Mouse (Mus musculus) B cell, adult (primary cell): ENCODE data around the gene Olfr522. TPM values are rescaled to one million over a fixed set of nuclear protein-coding genes. Genes with fewer than 3 reads are reported as not detected.

ENCODE experiments used
- total RNA-seq: library from RNA; stranded (reverse); gene quantifications from 4 replicates; pipeline ENCODE4 v1.2.4, GENCODE M21; 2023; ENCODE audit not compliant: inconsistent age

Olfr522 gene
- total RNA-seq, result not detected in 4 replicates

DNA sequence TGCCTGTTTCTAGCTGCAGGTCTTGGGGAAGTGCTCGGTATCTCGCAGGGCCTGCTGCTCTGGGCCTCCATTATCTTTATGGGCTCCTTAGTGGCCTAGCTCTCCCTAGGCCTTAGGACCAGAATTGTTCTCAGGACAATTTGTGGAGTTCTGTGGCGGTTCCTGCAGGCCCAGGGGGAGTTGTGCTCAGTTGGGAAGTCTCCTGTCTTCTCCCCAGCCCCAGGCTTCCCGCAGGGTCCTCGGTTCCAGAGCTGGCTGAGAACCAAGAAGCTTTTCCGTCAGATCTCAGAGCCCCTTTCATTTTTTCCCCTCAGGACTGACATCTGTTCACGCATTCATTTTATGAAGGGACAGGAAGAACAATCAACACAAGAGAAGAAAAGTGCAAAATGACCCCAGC, at the start of gene Olfr522:
TSS of gene Olfr522 (minus strand) at position 101 of the 400 bp plus-strand sequence.

DNA sequence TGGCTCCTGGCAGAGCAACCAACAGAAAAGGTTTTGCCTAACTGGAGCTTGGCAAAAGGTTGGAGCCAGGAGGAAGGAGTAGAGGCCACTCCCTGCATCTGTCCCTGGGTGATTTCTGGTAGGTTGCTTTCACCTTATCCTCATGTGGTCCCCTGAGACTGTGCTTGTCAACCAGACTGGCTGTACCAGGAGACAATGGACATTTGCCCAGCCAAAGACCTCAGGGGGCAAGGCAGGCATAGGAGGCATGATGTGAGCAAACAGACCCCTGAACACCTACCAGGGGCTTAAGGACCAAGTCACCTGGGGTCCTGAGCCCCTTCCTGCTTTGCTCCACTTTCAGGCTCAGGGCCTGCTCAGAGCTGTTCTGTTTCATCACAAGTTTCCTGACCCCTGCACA, 41.3 kb upstream of the Olfr522 start, which contains the start of gene Olfr524:
TSS of gene Olfr524 (minus strand) at position 101 of the 400 bp plus-strand sequence.

GRCm38 (mm10) chr7:140172936-140173335, 8.4 kb upstream of the Olfr522 start, which contains the start of gene Olfr523:
TSS of gene Olfr523 (plus strand) at chr7:140173217.

GRCm38 (mm10) chr7:140154218-140154927, 10.2 kb downstream of the Olfr522 start, which contains the start of gene Sprn:
TSS of gene Sprn (minus strand) at chr7:140154877.

DNA sequence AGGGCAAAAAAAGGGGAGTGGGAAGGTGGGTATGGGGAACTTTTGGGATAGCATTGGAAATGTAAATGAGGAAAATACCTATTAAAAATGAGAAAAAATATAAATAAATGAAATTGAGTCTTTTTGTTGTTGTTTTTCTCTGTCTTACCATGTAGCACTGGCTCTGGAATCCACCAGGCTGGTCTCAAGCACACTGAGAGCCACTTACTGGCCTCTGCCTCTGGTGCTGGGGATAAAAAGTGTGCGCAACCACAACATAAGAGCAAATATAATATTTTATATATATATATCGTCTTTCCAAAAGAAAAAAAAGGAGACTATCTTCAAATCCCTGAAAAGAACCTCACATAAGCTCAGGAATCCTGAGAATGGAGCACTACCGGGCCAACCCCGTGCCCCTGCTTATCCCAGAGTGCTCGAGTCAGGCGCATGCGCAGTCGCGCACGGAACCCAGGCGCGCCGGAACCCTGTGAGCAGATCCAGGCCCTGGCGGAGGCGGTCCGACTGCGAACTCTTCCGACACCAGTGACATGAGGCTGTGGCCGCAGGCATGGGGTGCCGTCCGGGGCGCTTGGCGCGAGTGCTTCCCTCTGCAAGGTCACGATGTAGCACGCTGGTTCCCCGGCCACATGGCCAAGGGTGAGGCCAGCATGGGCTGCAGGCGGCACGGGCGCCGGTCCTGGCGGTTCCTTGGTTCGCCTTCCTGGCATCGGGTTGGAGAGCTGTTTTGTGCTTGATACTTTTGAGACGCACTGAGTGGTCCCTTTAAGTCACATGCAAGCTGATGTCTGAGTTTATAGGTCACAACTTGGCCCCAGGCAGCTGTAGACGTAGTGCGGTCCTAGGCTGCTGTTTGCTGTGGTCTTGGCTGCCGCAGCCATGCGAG, 27.2 kb downstream of the Olfr522 start, which contains the start of gene Mtg1:
TSS of gene Mtg1 (plus strand) at position 430 of the 886 bp plus-strand sequence.

GRCm38 (mm10) chr7:140116329-140117054, 48.1 kb downstream of the Olfr522 start, which contains the start of gene Echs1:
TSS of gene Echs1 (minus strand) at chr7:140116476.

GRCm38 (mm10) chr7:140115583-140116328, 48.8 kb downstream of the Olfr522 start, which contains the start of gene Paox:
TSS of gene Paox (plus strand) at chr7:140115799.

Other genes with a start within 250 kb of the Olfr522 start
- 0.42 TPM in 1 of 4 replicates, not detected in the others for gene Utf1, start 221.0 kb downstream of the Olfr522 start, total RNA-seq
- gene 6430531B16Rik, start 186.0 kb downstream of the Olfr522 start, total RNA-seq, result 0.83 TPM in 1 of 4 replicates, not detected in the others
- 1.5 to 3.0 TPM (median 2.4 TPM) in 4 replicates for gene Adam8, start 172.2 kb downstream of the Olfr522 start, total RNA-seq
- 37.8 to 50.2 TPM (median 42.3 TPM) in 4 replicates for gene Zfp511, start 128.4 kb downstream of the Olfr522 start, total RNA-seq
- 30.9 to 38.7 TPM (median 35.1 TPM) in 4 replicates for gene Tubgcp2, start 128.1 kb downstream of the Olfr522 start, total RNA-seq
- gene Msx3, start 115.7 kb downstream of the Olfr522 start, total RNA-seq, result not detected in 4 replicates
- gene Caly, start 82.2 kb downstream of the Olfr522 start, total RNA-seq, result not detected in 4 replicates
- not detected in 4 replicates for gene Prap1, start 71.4 kb downstream of the Olfr522 start, total RNA-seq
- gene Fuom, start 62.3 kb downstream of the Olfr522 start, total RNA-seq, result 2.2 to 3.9 TPM (median 3.2 TPM) in 4 replicates
- 1.6 to 6.7 TPM (median 5.0 TPM) in 4 replicates for gene Paox, start 49.0 kb downstream of the Olfr522 start, total RNA-seq
- 23.9 to 29.1 TPM (median 25.5 TPM) in 4 replicates for gene Echs1, start 48.3 kb downstream of the Olfr522 start, total RNA-seq
- 11.1 to 17.4 TPM (median 14.2 TPM) in 4 replicates for gene Mtg1, start 27.2 kb downstream of the Olfr522 start, total RNA-seq
- gene Sprn, start 9.9 kb downstream of the Olfr522 start, total RNA-seq, result not detected in 4 replicates
- gene Olfr523, start 8.5 kb upstream of the Olfr522 start, total RNA-seq, result not detected in 4 replicates
- gene Olfr524, start 41.2 kb upstream of the Olfr522 start, total RNA-seq, result not detected in 4 replicates
- not detected in 4 replicates for gene Cd163l1, start 53.5 kb upstream of the Olfr522 start, total RNA-seq
- not detected in 4 replicates for gene 5830411N06Rik, start 82.5 kb upstream of the Olfr522 start, total RNA-seq
- gene Olfr525, start 156.1 kb upstream of the Olfr522 start, total RNA-seq, result not detected in 4 replicates
- gene Olfr527, start 169.3 kb upstream of the Olfr522 start, total RNA-seq, result not detected in 4 replicates
- not detected in 4 replicates for gene Olfr60, start 196.9 kb upstream of the Olfr522 start, total RNA-seq
- gene Olfr530, start 211.6 kb upstream of the Olfr522 start, total RNA-seq, result not detected in 4 replicates
- not detected in 4 replicates for gene Olfr531, start 238.2 kb upstream of the Olfr522 start, total RNA-seq